Mouse (Mus musculus): ENCODE results near the gene Madcam1.

GRCm38 (mm10) chr10:79700676-79701075 is 36.3 kb downstream of the Madcam1 start:
- no peak for TF ChIP-seq CTCF (IDR thresholded peaks at IDR 0.05; ENCODE audit: extremely low read depth, insufficient read depth, low read length)
- no peak for TF ChIP-seq POLR2A (IDR thresholded peaks at IDR 0.05; ENCODE audit: extremely low read depth, insufficient read depth, low read length)
